Mouse (Mus musculus): ENCODE results near the gene Erbb3.

DNA sequence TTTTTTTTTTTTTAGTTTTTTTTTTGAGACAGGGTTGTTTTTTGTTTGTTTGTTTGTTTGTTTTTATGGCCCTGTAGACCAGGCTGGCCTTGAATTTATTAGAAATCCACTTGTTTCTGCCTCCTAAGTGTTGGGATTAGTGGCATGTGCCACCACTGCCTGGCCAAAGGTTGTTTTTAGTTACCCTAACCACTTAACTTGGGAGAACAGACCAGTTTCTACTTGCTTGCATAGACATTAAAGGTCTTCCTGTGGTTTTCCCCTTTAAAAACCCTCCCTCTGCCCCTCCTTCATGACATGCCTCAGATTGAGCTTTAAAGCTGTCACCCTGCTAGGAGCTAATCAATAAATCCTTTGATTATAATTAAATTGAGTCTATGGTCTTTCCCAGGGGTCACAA, 30.8 kb upstream of the Erbb3 start:
- no peak for TF ChIP-seq CTCF (IDR thresholded peaks at IDR 0.05)
- TF ChIP-seq EP300 (IDR thresholded peaks at IDR 0.05), result no peak

Data from lung, postnatal 0 days (tissue).